Mouse (Mus musculus) regulatory T cell (primary cell): ENCODE results near the gene Tceanc.

ENCODE experiments used
- in situ Hi-C: fragments of 300-600 bp; cut with MboI, MseI; formaldehyde crosslinking; loops from one replicate; pipeline ENCODE4 v1.15.1; 2025; ENCODE audit warnings: high pct_unique_total_duplicates

The Tceanc gene

DNA sequence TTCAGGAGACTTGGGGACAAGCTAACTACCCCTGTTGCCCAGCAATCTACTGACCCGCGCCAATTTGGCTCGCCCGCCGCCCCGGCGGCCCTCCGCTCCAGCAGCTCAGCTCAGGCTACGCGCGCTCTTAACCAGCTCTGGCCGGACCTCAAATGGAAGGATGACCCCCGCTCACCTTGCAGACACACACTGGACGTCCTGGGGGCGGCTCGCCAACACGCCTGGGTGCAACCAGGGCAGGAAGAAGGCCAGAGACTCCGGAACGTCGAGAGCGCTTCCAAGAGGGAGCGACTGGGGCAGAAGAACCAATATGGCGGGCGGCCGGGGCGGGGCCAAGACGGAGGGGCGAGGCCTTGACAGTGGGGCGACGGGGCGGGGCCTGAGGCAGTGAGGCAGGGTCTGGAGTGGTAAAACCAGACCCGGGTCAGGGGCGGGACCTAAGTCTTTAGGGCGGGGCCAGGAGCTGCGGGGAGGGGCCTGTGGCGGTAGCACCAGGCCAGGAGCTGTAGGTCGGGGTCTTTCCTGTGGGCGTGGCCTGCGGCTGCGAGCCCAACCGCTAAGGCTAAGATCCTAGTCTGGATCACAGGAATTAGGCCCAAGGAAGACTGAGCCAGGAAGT, 38.9 kb downstream of the Tceanc start, which contains the start of gene Rab9:
Rab9 (minus strand) TSS at position 503 of the 619 bp plus-strand sequence.
- in situ Hi-C loops, result no loop called here

DNA sequence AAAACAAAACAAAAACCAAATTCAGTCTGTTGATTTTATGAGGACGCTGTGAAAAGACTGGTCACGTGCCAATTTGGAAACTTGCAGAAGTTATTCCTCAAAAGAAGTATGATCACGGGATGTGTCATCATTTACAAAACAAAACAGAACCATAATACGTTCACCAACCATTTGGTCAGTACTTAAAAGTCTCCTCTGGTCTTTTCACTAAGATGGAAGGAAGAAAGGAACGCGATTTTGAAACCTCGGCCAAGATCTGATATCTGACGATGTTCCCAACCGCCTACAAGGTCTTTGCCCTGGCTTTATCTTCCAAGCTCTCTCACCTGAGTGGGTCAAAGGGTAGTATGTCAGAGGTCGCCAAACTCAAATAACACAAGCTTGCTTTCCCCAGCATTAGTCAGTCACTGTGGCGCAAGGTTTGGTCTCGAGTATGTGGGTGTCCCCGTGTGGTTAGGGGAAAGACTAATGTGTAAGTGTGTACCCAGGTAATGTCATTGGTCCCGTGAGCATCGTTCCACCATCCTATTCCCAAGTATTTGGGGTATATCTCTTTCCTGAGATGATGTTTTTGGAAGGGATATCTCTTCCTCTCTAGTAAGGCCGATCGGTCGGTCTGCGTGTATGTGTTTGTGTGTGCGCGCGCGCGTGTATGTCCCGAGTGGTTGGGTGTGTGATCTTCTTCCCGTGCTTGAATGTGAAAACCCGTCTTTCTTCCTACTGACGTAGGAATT, 39.6 kb downstream of the Tceanc start:
- in situ Hi-C loops, result no loop called here

GRCm38 (mm10) chrX:166477393-166477792, 41.0 kb downstream of the Tceanc start:
- in situ Hi-C loops, result no loop called here

DNA sequence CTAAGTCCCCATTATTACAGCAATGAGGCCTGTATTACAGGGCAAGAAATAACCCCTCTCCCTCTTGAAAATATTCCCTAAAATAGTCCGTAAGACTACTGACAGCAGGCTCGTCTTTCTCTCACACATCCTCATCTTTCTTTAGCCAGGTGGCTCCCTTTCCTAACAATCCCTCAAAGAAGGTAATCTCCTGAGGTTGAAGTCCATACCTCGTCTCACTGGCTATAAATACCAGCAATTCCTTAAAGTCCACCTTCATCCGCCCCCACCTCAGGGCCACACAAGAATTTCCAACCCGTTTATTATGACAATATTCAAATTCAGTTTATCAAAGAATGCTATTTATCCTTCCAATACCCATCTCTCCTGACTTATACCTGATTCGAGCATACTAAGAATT, 45.8 kb downstream of the Tceanc start:
- in situ Hi-C loops, result no loop called here

DNA sequence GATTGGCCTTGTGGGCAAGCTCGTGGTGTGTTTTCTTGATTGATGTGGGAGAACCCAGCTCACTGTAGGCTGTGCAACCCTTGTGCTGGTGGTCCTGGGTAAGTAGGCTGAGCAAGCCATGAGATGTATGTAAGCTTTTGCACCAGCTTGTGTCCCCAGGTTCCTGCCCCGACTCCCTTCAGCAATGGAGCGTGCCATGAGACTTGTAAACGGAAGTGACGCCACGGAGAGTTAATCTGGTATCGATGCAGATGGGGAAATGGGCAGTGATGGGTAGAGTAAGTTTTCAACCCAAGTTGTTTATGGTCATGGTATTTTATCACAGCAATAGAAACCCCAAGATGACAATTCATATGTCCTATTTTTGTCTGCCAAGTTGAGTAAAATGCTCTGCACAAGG, 50.0 kb downstream of the Tceanc start:
- in situ Hi-C loops, result no loop called here

DNA sequence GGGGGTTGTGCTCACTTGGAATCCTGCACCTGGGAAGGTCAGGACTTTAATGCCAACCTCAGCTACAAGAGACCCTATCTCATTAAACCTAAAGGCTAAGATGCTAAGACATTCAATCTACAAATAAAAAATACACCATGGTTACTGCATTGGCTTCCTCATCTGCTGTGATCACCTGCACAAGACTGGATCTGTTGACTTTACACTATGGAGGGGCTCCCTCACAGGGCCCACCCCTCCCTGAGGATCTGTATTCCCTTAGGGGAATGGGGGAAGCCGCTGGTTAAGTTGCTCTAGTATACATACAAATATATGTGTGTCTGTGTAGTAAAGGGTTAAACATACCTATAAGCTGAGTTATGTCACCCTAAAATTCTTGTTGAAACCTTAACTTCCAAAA, 62.8 kb downstream of the Tceanc start:
- in situ Hi-C loops, result no loop called here

- in situ Hi-C loops, result no loop called here
These were observed 64.0 kb downstream of the Tceanc start for GRCm38 (mm10) chrX:166454331-166454730.

DNA sequence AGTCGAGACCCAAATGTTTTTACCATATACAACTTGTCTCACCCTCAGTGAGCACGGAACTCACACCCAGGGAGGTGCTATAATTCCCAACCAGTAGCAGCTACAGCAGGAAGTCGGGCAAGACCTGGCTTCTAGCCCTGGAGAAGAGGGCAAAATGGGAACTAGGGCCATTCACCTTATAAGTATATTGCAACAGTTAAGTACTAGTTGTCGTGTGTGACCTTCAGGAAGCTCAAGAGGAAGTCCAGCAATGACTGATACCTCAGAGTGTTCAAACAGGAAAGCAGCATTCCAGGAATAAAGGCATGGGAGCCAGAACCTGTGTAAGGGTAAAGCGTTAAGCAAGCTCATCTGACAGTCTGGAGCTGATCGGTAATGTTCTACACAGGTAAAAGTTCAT, 64.8 kb downstream of the Tceanc start:
- in situ Hi-C loops, result no loop called here
